Mouse (Mus musculus) monocyte, adult 2 months (primary cell): ENCODE data around the gene Sept3.

ENCODE experiments used
- DNase-seq, 2 experiments: peaks; one replicate each; pipeline ENCODE4 v3.0.0; 2022; ENCODE audit warnings: low spot score in 2 of 2, low read depth in 1 of 2

Sept3 gene

DNA sequence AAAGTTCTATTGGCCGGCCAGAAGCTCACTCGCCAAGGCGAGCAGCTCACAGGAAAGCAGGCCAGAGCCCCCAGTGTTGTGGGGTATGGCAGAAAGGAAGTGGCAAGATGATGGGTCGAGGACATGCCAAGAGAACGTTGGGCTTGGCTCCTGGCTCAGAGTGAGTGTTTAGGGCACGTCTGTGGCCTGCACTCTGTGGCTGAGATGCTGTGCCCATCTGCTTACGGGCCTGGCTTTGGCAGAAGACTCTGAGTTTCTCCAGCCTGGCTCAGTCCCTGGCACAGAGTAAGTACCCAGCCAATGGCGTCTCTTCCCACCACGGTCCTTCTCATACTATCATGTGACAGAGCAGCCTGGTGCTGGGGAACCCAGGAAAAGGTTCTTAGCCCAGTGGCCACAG is 5.9 kb upstream of the Sept3 start:
- no peak for DNase-seq

DNA sequence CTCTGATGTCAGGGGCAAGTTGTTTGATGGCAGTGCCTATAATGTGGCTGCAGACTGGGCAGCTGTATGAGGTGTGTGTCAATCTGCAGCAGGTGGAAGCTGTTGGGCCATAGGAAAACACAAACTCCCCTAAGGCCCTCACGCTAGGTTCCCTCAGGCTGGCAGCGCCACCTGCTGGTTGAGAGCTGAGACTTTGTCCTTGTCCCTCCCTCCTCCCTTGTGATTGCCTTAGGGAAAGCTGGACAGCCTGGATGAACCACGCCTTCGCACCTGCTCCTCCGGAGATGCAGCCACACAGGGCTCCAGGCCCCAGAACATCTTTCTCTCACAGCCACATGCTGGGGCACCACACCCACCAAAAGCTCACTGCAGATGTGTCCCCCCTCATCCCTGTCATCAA is 3.5 kb upstream of the Sept3 start:
- no peak for DNase-seq

DNA sequence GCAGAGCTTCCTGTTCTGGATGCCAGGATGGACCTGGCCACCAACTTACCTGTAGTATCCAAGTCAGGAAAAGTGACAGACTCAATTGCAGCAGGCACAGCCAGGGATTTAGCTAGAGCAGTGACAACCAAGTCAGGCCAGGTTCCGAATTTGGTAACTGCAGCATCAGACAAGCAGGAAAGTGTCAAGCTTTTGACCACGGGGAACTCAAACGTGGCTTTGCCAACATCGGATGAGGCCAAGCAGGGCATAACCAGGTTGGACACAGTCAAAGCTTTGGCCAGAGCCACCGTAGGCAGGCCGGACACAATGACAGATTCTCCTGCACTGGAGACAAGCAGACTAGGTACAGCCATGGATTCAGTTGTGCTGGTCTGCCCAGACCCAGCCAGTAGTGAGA is 2.4 kb upstream of the Sept3 start:
- no peak for DNase-seq

DNA sequence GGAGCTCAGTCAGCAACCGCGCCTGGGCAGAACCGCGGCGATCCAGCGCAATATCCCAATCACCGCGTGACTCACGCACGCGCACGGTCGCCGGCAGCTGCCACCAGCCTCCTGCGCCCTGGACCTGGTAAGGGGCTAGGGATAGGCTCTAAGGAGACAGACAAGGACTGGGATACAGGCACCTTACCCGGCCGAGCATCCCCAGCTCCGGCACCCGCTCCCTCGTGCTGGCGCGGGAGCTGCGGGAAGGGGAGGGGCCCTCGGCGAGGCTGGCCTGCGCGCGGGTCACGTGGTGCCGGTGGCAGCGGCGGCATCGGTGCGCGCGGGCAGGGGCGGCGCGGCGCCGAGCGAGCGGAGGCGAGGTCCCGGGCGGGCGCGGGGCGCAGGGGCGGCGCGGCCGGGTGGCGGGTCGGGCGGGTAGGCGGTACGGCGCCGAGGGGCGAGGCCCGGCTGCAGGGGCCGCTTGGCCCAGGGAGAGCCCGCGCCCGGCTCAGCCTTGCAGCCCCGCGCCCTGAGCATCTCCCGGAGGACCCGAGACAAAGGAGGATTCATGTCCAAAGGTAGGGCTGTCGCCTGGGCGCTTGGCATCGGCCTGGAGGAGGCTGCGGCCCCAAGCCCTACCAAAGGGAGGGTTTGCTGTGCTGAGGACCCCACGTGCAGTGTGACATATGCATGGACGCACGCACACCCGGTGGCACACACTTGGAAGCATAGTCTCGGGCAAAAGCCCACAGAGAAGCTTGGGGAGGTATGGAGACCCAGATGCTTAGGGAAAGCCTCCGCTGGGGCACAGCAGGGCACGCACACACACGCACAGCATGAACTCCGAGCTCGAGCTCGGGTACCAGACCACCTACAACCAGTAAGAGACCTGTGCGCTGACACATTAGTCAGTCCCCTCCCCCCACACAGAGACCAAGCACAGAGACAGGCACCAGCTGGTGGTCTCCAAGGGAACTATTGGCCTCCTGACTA is 521 bp downstream of the Sept3 start:
- no peak for DNase-seq

DNA sequence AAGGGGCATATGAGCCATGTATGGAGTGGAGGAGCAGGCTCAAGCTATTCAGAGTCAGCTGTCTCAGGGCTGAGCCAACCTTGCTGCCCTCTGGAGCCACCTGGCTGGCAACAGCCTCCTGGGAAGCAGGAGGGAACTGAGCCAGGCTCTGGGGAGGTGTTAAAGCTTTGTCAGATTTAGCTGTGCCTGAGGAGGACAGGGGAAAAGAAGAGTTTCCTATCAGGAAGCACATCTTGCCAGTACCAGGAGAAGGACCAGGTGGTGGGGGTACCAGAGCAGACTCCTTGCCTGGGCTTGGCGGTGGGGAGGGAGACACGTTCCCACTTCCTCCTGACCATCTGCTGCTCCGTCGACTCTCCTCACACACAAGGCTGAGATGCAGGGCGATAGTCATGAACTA is 2.9 kb downstream of the Sept3 start:
- no peak for DNase-seq

DNA sequence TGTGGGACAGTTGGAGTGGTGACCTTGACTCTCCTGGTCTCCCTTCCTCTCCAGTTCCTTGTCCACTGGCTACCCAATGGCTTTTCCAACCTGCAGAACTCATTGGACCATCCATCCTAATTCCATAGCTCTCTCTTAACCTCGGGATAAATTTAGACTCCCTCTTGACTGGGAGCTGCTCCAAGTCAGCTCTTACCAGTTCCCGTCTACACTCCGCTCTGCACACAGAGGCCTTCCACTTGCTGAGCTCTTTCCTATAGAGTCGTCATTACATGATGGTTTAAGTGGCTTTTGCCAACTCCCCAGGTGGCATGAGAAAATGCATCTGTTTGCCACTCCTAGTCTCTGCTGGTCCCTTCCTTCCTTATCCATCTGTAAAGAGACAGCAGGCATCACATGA is 5.9 kb downstream of the Sept3 start:
- no peak for DNase-seq

DNA sequence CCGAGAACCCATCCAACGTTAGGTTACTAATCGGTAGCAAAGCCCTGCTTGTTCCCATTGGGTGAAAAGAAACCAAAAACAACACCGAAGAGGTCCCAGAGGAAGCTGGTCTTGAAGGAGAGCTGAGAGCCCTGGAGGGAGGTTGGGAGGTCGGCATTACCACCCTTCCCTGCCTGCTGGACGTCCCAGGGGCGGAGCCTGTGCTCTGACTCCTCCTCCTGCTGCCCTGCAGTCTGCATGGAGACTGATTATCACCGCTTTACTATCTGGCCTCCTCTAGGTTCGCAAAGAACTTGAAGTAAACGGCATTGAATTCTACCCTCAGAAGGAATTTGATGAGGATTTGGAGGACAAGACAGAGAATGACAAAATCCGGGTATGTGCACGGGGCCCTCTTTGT is 11.5 kb downstream of the Sept3 start:
- DNase-seq, result no peak

DNA sequence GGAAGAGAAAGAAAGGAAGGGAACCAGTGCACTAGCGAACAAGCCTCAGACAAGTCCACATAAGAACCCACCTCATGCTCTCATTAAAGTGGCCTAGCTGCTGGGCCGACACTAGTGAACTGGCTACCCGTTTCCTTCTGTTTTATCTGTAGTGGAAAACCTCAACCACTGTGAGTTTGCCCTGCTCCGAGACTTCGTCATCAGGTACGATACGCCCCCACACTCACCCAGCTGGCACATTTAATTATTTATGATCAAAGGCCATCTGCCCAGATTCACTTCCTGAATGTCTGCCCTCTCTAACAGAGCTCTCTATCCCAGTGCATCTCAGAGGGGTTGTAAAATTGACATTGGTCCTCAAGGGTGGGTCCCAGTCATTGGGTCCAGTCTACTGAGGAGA is 15.6 kb downstream of the Sept3 start:
- DNase-seq, result no peak

DNA sequence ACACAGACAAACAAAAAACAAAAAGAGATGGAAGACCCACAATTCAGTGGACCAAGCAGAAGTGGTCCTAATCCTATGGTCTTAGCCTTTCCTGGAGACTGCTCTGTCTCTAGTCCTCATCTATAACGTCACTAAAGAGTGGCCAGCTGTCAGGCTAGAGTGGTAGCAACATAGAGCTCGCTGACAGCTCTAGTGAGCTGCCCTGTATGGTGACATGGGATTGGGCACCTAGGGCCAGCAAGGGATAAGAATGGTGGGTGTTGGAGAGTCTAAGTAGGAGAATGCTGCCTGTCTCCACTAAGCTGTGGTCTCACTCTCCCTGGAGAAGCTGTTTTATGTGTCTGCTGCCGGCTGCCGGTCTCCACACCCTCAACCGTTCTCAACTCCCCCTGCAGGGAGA is 18.2 kb downstream of the Sept3 start:
- DNase-seq, result no peak

DNA sequence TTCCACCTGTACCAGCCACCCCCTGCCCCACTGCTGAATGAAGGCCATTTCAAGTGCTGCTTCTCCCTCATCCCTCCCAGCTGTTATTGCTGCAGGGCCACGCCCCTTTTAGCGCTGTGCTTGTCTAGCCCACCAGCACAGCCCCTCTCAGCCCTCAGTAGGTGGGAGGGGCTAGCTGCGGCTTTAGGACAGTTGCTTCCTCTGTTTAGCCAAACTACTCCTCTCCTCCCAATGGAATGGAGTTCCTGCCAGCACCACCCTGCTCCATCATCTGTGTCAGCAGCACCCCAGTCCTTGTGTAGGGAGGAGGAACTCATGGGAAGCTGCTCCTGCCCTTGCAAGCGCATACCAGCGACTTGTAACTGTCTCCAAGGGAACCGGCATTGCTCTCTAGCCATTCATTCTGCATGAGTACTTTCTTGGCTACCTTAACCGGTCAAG is 18.6 kb downstream of the Sept3 start:
- no peak for DNase-seq

DNA sequence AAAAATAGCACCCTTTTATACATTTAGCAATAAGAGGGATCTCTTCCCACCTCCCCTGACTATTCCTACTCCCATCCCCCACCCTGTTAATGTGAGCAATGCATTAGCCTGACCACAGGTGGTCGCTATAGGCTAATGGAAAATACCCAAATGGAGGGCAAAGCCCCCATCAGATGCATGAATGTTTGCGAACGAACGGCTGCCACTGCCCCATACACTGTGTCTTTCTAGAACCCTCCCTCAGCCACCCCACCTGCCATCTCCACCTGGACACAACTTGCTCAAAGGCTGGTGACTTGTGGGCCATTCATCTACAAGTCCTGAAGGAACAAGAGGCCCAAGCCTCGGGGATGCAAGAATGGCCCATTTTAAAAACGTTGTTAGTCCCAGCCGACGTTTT is 19.4 kb downstream of the Sept3 start:
- DNase-seq, result no peak

DNA sequence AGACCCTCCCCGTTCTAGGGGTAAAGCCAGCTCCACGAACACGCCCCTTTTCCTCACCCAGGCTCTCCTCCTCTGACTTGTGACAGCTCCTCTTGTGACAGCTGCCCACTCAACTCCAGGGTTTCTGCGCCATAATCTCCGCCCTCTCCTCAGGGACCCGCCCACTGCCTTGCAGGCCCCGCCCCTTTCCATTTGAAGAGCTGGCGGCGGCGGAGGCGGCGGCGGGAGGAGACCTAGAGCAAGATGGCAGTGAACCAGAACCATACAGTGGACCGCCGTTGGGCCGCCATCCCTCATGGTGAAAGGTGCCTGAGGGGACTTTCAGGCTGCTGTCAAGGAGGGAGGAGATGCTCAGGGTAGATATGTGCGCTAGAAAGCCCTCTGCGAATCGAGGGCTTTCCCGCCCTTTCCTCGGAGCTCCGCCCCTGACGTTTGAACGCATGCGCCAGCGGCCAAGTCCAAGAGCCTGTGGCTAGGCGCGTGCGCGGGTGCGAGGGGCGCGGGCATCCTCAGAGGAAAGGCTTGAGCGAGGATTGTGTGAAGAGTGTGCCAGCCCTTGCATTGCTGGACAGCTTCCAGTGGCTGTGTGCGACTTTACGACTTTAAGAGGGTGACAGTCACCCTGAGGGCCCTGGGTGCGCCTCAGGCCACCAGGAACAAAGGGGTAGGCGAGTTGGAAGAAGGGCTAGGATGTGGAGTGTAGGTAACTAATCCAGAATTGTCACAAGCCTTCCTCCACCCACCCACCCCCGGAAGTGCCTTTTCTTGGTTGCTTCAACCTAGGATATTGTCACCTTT is 24.3 kb downstream of the Sept3 start, which contains the start of gene Wbp2nl:
TSS of gene Wbp2nl (plus strand) at position 191 of the 798 bp plus-strand sequence.
- no peak for DNase-seq

DNA sequence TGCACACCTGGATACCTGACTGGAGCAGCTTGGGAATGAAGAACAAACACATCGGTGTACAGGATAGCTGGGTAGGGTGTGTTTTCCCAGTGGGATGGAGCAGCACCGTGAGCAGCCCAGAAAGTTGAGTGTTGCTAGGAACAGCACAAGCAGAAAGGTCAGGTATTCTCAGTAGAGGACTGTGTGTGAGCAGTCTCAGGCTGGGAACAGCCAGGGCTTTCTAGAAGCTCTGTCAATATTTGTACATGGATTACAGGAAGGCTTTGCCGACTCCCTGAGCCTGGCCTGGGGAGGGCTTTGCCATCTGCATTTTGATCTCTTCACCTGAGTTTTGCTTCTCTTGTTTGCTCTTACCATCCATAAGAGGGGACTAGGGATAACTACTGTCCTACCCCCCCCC is 32.4 kb downstream of the Sept3 start:
- no peak for DNase-seq

DNA sequence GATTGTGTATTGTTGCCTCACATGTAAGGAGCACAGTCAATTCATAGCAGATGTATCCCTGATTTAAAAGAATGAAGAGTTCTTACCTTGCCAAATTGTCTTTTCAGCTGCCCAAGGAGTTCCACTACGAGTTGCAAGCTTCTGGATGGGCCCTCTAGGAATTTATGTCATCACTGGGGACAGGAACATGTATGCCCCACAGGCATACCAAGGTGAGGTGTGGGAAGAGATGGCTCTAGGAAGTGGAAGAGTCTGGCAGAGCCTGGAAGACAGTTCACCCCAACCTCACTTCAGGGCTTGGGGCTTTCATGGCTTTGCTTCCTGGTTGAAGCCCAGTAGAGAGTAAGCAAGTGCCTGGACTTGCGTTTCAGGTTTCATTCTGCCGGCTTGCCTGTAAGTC is 33.7 kb downstream of the Sept3 start:
- DNase-seq, result no peak

DNA sequence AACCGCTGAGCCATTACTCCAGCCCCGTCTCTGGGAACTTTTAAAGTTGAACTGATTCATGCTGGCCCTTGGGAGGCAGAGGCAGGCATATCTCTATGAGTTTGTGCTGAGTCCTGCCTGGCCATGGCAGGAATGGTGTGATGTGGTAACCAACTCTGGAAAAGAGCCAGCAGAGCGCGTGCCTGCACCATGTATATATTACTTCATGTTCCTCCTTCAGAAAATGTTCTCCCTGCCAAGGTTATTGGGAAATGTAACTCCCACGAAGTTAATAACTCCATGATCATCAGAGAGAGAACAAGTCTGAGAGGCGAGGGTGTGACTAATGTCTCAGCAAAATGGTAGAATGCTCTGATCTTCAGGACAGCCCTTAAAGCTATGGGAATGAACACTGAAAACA is 43.1 kb downstream of the Sept3 start:
- DNase-seq, result no peak

DNA sequence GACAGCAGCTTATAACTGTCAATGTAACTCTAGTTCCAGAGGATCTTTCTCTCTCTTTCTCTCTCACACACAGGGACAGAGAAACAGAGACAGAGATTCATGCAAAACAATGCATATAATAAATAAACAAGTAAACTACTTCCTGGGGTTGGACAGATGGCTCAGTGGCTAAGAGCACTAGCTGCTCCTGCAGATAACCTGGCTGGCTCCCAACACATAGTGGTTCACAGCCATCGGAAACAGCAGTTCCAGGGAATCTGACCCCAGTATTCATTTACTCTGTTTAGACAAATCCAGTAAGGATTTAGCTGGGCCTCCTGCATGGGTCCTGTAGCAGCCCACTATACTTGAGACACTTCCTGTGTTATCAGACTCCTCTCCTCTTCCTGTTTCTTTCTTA is 44.9 kb downstream of the Sept3 start:
- no peak for DNase-seq

DNA sequence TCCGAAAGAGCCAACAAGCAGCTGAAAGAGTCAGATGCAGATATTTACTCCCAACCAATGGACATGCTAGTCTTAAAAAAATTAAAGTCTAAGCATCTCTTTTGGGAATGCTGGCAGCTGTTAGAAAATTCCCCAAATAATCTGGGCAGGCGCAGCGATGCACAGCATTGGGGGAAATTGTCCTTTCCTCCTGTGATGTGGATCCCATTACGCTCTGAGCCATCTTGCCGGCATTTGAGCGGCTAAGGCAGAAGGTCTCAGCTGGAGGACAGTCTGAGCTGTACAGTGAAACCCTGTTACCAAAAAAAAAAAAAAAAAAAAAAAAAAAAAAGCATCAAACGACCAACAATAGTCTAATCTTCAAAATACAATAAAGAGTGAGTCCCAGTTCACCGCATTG is 47.5 kb downstream of the Sept3 start:
- DNase-seq, result no peak

DNA sequence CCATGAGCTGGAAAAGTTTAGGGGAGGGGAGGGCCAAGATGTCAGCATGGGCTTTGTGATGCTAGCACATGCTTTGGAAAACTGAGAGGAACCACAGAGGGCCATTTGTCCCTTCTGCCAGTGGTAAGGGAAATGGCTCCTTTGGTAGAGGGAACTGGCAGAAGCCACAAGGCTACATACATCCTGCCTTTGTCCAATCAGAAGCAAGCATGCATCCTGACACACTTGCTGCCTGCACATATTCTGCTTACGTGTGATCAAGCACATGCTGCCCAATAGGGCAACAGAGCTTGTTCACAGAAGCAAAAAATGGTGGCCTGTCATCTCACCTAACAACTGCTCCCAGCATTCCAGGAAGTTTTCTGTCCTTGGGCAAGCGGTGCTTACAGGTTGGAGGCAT is 50.7 kb downstream of the Sept3 start:
- DNase-seq, result no peak

DNA sequence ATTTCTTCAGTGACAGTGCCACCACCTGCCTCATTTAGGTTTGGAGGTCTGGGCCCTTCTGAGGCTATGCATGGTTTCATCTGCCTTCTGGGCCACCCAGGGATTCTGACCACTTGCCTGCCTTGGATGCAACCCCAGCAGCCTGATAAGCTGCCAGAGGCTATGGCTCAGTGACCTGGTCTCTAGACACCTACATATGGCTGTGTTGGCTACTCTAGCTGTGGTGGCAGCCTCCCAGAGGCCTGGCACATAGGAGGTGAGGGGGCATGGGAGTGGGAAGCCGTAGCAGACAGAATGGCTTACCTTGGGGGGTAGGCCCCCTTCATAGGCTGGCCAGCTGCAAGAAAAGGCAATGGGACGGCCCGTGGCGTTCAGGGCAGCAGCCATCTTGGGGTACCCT is 60.5 kb downstream of the Sept3 start:
- DNase-seq, result no peak

DNA sequence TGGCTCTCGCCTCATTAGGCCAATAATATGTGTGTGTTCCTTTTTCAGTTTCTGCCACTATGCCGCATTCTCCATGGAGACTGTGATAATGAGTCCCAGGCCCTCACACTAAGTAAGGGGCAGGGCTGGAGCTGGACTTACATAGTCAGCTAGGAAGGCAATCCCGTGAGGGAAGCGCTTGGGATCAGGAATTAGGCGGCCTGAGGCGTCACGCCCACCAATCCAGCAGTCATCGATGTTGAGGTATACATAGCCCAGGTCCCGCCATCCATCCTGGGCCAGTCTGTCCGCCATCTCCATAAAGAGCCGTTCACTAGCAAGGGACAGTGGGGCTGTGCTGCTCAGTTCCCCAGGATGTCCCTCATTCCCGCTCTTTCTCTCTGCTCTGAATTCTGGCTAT is 61.9 kb downstream of the Sept3 start:
- DNase-seq, result no peak

DNA sequence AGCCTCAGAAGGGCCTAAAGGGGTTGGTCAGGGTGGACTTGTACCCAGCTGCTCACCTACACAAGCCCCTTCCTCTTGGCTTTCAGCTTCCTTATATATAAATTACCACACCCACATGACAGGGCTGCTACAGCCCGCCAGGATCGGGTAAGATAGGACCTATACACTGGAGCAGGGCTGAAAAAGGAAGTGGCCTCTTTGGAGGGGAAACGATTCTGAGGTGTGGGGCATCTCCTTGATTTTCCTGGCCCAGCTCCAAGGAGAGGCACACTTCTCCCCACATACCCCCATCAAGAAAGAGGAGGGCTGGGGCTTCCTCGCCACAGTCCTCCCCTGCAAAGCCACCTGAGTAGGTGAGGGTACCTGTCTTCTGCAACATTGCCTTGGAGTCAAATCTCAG is 63.2 kb downstream of the Sept3 start:
- peak in 1 of 2 experiments; percentile 49 for DNase-seq

DNA sequence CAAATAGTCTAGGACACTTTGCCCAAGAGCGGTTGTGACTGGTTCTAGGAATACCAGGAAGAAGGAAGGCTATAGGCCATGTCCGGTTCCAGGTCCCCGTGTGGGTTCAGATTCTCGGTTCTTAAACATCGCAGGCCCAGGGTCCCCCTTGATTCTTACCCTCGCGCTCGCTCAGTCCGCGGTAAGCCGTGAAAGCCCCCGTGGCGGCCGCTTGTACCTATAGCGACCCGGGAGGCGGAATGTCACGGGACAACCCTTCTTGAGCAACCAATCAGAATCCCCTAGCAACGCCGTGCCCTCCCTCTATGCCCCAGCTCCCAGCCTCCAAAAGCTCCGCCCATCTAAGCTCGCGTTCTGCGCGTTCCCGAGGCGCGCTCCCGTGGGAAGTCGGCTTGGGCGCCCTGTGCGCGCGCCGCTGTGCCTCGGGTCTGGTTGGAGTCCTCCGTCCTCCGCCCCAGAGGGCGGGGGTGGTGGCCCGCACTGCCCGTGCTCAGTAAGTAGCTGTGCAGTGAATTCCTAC is 64.0 kb downstream of the Sept3 start, which contains the start of the genes Naga, Pheta2 and Smdt1:
TSS of gene Naga (minus strand) at position 333 of the 520 bp plus-strand sequence.
TSS of gene Pheta2 (plus strand) at position 350 of the 520 bp plus-strand sequence.
TSS of gene Smdt1 (plus strand) at position 367 of the 520 bp plus-strand sequence.
- peak; percentile 80 to 85 for DNase-seq
